Comparison of ENCODE assay signal across 13 mouse cellular contexts in genomic region chr12:117389516-117390347, GRCm38 (mm10).
DNase-seq lines count a peak whose midpoint lies in the region; ATAC-seq and TF ChIP-seq lines count a peak whose summit lies in the region.
"Had no signal": no experiment of that assay in that cellular context is flagged by ENCODE, and none has a peak within 500 bp of the region (broad histone marks: within the 10 kb centered on the region; RNA-seq: fewer than 3 reads in every experiment).

No protein-coding gene starts in this region.

- H3K9ac ChIP-seq in hindbrain, embryonic 16.5 days (ENCODE audit: low read depth, low read length): no peak overlapping the region
- H3K9ac ChIP-seq in hindbrain, embryonic 11.5 days (ENCODE audit: low read depth, low read length): no peak overlapping the region
- no peak overlapping the region for H3K9ac ChIP-seq in liver, adult 2 months (ENCODE audit: low read depth, low read length)
- H3K9ac ChIP-seq in forebrain, embryonic 15.5 days (replicated peaks): no peak overlapping the region
- H3K9ac ChIP-seq: embryonic facial prominence, embryonic 13.5 days had no signal

- H3K27ac ChIP-seq in hindbrain, embryonic 16.5 days (ENCODE audit: low read depth, low read length): no peak overlapping the region
- no peak overlapping the region for H3K27ac ChIP-seq in hindbrain, embryonic 11.5 days (ENCODE audit: low read depth, low read length)
- H3K27ac ChIP-seq in liver, adult 2 months (replicated peaks; ENCODE audit: insufficient read depth, low read depth, low read length): no peak overlapping the region
- no peak overlapping the region for H3K27ac ChIP-seq in forebrain, embryonic 15.5 days (replicated peaks)
- H3K27ac ChIP-seq: embryonic facial prominence, embryonic 13.5 days; midbrain, embryonic 10.5 days had no signal

- no peaks in the 10 kb centered on the region for H3K9me3 ChIP-seq in hindbrain, embryonic 16.5 days (ENCODE audit: control insufficient read depth, low read length)
- no peaks in the 10 kb centered on the region for H3K9me3 ChIP-seq in hindbrain, embryonic 11.5 days (ENCODE audit: control insufficient read depth, low read length)
- no peaks in the 10 kb centered on the region for H3K9me3 ChIP-seq in forebrain, embryonic 15.5 days
- H3K9me3 ChIP-seq: embryonic facial prominence, embryonic 13.5 days; midbrain, embryonic 10.5 days had no signal

- 68% methylated on average over 7 of the region's 7 CpGs for WGBS in hindbrain, embryonic 16.5 days
- WGBS in hindbrain, embryonic 11.5 days: 92% methylated on average over 7 of the region's 7 CpGs
- WGBS in liver, adult 2 months: 25% methylated on average over 7 of the region's 7 CpGs
- WGBS in forebrain, embryonic 15.5 days: 66% methylated on average over 7 of the region's 7 CpGs

- no peak overlapping the region for H3K4me3 ChIP-seq in hindbrain, embryonic 16.5 days (ENCODE audit: low read length)
- no peak overlapping the region for H3K4me3 ChIP-seq in hindbrain, embryonic 11.5 days (ENCODE audit: low read depth, low read length)
- H3K4me3 ChIP-seq in liver, adult 2 months (ENCODE audit: insufficient read depth, low read depth, low read length): no peak overlapping the region
- no peak overlapping the region for H3K4me3 ChIP-seq in forebrain, embryonic 15.5 days
- H3K4me3 ChIP-seq: embryonic facial prominence, embryonic 13.5 days; midbrain, embryonic 10.5 days had no signal

- H3K27me3 ChIP-seq in hindbrain, embryonic 16.5 days (replicated peaks; ENCODE audit: control insufficient read depth, insufficient read depth, low read length): 0 out of 2 replicates have a peak, but pooled peaks cover 4% of the 10 kb centered on the region
- no peaks in the 10 kb centered on the region for H3K27me3 ChIP-seq in hindbrain, embryonic 11.5 days (ENCODE audit: control insufficient read depth, insufficient read depth, low read length)
- H3K27me3 ChIP-seq in liver, adult 2 months (ENCODE audit: control insufficient read depth, insufficient read depth, low read length): no peaks in the 10 kb centered on the region
- H3K27me3 ChIP-seq in forebrain, embryonic 15.5 days: peaks cover 14% of the 10 kb centered on the region
- H3K27me3 ChIP-seq: embryonic facial prominence, embryonic 13.5 days had no signal

- no peak for TF ChIP-seq CTCF in liver, adult 2 months (IDR thresholded peaks at IDR 0.05; ENCODE audit: low read depth, low read length)

- ATAC-seq in hindbrain, embryonic 16.5 days: peak; percentile 40; the same call in 1 of the 2 replicates
- no peak for ATAC-seq in hindbrain, embryonic 11.5 days (ENCODE audit: low FRiP score)
- ATAC-seq in forebrain, embryonic 15.5 days (replicated peaks): no peak

- DNase-seq in hindbrain, embryonic 11.5 days (ENCODE audit: low spot score): no peak
- peak; percentile 34 to 42 for DNase-seq in urinary bladder, adult 18-20 months (ENCODE audit: low spot score in 2 of 2)
- no peak for DNase-seq in urinary bladder, postnatal 10 days (ENCODE audit: low spot score)
- peak; percentile 75 for DNase-seq in liver, adult 2 months (ENCODE audit: extremely low read depth, low read depth, low spot score)
- DNase-seq in urinary bladder, postnatal 36 days (ENCODE audit: low spot score in 2 of 2): peak; percentile 48 to 60
- no peak for DNase-seq in gastrocnemius, postnatal 36 days
- DNase-seq: gastrocnemius, postnatal 10 days; right cerebral cortex, adult 18-20 months; thymus, adult 18-20 months had no signal

- H3K4me1 ChIP-seq in hindbrain, embryonic 16.5 days (ENCODE audit: control insufficient read depth, insufficient read depth, low read depth, low read length): no peaks in the 10 kb centered on the region
- no peaks in the 10 kb centered on the region for H3K4me1 ChIP-seq in hindbrain, embryonic 11.5 days (replicated peaks; ENCODE audit: control insufficient read depth, insufficient read depth, low read length)
- H3K4me1 ChIP-seq in liver, adult 2 months (ENCODE audit: control insufficient read depth, insufficient read depth, low read length): no peaks in the 10 kb centered on the region; the same call in 1 of the 2 replicates
- no peaks in the 10 kb centered on the region for H3K4me1 ChIP-seq in forebrain, embryonic 15.5 days

- H3K79me2 ChIP-seq in liver, adult 2 months (ENCODE audit: control insufficient read depth, insufficient read depth, low read length): no peaks in the 10 kb centered on the region

- intact Hi-C loops in gastrocnemius, postnatal 36 days (cut with DNase I): no loop called here

- no peak for TF ChIP-seq POLR2A in liver, adult 2 months (IDR thresholded peaks at IDR 0.05; ENCODE audit: extremely low read depth, insufficient read depth, low read length)

- H3K4me2 ChIP-seq in hindbrain, embryonic 16.5 days (ENCODE audit: low read length): no peak overlapping the region
- no peak overlapping the region for H3K4me2 ChIP-seq in hindbrain, embryonic 11.5 days (replicated peaks; ENCODE audit: low read depth, low read length)
- H3K4me2 ChIP-seq in forebrain, embryonic 15.5 days (replicated peaks): no peak overlapping the region
- H3K4me2 ChIP-seq: embryonic facial prominence, embryonic 13.5 days had no signal

- no peaks in the 10 kb centered on the region for H3K36me3 ChIP-seq in hindbrain, embryonic 16.5 days (ENCODE audit: control insufficient read depth, insufficient read depth, low read length)
- no peaks in the 10 kb centered on the region for H3K36me3 ChIP-seq in hindbrain, embryonic 11.5 days (ENCODE audit: control insufficient read depth, insufficient read depth, low read length)
- H3K36me3 ChIP-seq in liver, adult 2 months (ENCODE audit: control insufficient read depth, insufficient read depth, low read length): no peaks in the 10 kb centered on the region
- no peaks in the 10 kb centered on the region for H3K36me3 ChIP-seq in forebrain, embryonic 15.5 days
- H3K36me3 ChIP-seq: embryonic facial prominence, embryonic 13.5 days; midbrain, embryonic 10.5 days had no signal

Comparison
In these comparisons a context has a peak if more than half of its experiments do, and no peak if none do; other contexts are left out.
1. DNase-seq: peak in urinary bladder, adult 18-20 months (2 of 2), liver, adult 2 months (single experiment) and urinary bladder, postnatal 36 days (2 of 2); none in hindbrain, embryonic 11.5 days (single experiment), urinary bladder, postnatal 10 days (single experiment) and gastrocnemius, postnatal 36 days (0 of 2).